Mouse (Mus musculus) lung, postnatal 10 days (tissue): ENCODE results near the gene H2-T22.
"Not testable (repeated sequence)": the region's sequence is repeated elsewhere in the genome, so short reads cannot be mapped to it uniquely, and the experiment has no call there.

Experiments
- DNase-seq: peaks from one replicate; pipeline ENCODE4 v3.0.0; 2021

Gene H2-T22

DNA sequence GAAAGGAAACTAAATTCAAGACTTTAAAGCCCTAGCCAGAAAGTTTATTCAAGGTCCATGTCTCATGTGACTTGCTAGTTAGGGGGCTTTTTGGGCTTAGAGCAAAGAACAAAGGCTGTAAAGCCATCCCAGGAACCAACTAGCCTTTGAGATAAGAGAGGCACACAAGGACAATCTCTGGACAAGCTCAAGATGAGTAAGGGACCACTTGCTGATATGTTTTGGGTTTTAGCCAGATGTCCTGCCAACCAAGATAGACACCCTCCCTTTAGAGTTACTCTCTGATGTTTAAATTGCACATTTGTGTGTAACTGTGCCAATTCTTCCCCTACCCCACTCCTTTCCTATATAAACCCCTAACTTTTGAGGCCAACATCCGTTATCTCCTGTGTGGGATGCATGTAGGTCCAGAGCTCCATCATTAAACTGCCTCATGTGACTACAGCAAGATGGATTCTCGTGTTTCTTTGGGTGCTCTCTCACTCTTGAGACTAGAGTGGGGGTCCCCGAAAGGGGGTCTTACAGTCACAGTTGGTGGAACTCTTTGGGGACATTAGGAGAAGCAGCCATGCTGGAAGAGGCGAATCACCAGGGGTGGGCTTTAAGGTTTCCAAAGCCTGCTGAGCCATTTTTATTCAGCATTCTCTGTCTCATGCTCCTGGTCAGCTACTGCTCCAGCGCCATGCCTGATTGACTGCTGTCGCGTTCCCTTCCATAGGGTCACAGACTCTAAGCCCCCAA, 13.5 kb downstream of the H2-T22 start:
- no peak for DNase-seq

DNA sequence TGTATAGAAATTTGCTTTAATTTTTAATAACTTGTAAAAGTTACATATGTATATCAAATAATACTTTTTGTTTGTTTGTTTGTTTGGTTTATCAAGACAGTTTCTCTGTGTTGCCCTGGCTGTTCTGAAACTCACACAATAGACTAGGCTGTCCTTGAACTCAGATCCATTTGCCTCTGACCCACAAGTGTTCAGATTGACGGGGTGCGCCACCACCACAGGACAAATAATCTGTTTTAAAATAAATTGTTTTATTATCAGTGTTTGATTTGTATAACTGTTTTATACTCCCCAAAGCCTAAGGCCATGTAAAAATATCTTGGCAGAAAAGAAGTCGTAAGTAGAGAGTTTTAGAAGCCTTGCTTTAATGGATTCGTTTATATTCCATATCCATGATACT, 14.9 kb downstream of the H2-T22 start:
- no peak for DNase-seq

DNA sequence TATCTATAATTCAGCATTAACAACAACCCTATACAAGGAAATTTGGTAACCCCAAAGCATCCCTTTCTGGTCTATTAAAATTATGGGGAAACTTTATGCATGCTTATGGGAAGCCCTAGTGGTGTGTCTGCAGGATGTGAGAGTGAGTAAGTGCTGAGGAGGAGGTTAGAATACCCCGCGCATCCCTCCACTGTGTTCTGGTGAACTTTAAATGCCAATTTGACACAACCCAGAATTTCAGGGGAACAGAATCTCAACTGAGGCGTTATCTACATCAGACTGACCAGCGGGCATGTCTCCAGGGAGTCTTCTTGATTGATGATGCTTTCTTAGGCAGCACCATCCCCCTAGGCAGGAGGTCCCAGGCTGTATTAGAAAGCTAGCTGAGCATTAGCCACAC, 16.6 kb downstream of the H2-T22 start:
- DNase-seq = no peak

DNA sequence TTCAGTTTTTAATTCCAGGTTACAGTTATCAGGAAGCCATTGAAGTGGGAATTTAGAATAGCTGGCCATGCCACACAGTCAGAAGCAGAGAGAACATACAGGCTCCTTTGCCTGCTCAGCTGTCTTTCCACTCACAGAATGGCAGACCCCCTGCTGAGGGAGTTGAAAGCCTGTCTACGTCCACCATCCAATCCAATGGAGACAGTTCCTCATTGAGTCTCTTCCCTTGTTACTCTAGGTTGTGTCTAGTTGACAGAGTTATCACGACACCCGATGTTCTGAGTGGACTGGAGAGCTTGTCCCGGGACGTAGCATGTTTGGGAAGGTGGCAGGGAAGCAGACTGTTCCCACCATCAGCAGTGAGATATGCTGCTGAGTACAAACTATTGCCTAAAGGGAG, 17.4 kb downstream of the H2-T22 start:
- DNase-seq = no peak

DNA sequence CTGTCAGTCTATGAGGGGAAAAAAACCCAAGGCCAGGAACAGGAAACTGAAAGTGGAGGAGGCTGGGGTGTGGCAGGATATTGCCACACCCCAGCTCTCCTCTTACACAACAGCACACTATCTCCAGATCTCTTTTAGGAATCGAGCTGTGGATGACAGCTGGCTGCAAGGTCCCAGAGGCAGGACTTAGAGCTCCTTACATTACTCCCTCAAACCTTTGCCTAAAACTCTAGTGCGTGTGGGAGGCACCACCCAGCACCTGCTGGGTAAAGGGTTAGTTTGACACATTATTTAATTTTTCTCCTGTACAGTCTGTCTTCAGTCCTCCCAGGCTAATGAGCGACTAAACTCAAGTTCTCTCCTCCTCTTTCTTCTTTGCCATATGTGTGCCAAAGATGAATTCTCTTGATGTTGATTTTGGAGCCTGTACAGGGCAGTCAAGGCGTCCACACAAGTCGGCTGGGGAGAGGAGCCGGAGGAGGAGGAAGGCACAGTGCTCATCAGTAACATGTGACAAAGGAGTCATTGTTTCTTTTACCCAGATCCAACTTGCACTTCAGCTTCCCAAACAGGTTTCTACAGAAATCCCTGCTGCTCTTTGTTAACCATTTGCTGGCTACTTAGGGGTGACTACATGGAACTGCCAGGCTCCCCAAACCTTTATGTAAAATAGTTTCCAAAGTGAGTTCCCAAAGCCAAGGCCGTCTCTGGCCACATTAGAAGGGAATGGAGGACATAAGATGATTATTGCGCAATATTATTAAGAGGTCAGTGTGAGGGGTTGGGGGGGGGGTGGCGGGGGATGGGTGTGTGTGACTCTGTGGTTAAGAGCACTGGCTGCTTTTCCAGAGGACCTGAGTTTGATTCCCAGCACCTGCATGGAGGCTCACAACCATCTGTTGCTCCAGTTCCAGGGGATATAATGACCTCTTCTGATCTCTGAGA, 18.6 kb downstream of the H2-T22 start:
- peak; percentile 60 for DNase-seq

DNA sequence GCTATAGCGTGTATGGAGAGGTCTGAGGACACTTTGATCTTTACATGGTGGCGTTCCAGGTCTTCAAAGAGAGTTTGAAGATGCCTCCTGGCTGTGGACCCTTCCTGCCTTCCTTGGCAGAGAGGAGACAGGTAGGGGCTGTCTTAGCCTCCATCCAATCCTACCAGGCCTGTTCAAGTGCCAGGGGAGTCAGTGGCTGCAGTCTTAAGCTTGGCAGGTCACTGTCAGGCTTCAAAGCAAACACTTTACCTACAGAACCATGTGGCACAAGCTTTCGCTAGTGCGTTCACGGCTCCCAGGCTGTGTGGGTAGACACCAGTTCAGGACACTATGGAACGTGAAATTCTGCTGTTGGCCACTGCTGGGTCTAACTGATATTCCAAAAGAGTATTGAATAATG, 19.6 kb downstream of the H2-T22 start:
- DNase-seq = no peak

DNA sequence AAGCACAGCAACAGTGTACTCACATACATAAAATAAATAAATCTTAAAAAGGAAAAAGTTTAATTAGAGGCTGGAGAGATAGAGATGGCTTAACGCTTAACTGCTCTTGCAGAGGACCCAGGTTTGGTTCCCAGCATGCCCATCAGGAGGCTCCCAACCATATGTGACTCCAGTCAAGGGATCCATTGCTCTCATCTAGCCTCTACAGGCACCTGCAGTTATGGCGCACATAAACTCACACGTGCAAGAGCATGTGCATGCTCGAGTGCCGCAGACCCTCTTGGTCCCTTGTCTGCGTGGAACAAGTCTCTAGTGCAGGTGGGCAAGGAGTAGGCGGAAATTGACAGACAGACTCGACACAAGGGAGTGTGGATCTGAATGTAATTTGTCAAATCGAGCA, 20.4 kb downstream of the H2-T22 start:
- no peak for DNase-seq

DNA sequence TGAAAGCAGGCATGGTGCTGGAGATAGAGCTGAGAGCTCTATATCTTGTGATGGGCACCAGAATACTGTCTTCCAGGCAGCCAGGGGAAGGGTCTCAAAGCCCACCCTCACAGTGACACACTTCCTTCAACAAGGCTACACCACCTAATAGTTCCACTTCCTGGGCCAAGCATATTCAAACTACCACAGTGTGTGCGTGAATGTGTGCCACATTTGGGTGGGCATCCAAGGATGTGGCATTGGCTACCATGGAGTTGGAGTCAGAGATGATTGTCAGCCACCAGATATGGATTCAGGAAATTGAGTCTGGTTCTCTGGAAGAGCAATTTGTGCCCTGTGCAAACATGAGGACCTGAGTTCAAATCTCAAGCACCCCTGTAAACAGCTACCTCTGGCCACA, 21.2 kb downstream of the H2-T22 start:
- DNase-seq = no peak

DNA sequence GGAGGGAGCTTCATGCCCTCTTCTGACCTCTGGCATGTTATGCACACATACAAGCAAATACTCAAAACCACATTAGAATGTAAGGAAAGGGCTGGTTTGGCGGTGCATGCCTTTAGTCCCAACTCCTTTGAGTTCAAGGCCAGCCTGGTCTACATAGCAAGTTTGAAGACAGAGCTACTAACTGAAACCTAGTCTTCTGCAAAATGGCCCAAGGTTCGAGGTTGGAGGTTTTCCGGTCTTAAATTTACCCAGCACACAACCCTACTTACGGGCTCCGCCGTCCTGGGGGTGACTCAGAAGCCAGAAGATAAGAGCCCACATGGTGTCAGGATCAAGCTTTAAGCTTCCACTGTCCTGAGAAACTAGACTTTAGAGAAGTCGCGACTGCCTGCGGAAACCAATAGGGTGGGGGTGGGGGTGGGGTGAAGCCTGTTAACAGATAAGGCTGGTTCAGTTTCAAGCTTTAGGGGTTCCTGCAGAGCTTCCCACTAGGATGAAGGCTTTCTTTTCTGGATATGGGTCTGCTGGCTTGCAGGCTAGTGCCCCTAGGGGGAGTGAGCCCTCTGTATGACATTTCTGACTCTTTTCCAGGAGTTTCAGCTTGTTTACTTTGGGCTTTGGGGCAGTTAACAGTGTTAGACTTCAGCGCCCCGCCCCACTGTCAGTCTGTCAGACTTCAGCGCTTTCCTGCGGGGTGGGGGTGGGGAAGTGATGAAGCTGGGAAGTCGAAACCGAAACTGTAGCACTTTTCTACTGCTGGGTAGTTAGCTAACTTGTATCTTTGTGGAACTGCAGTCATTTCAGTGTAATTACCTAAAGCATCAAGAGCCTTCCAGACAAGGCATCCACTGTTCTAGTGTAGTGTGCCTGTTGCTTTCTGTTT, 22.1 kb downstream of the H2-T22 start, which contains the start of gene H2-T24:
Gene H2-T24, minus strand, starts transcription at position 370 of the 883 bp plus-strand sequence.
- peak; percentile 91 for DNase-seq

GRCm38 (mm10) chr17:36019519-36019918, 23.0 kb downstream of the H2-T22 start:
- DNase-seq = no peak

DNA sequence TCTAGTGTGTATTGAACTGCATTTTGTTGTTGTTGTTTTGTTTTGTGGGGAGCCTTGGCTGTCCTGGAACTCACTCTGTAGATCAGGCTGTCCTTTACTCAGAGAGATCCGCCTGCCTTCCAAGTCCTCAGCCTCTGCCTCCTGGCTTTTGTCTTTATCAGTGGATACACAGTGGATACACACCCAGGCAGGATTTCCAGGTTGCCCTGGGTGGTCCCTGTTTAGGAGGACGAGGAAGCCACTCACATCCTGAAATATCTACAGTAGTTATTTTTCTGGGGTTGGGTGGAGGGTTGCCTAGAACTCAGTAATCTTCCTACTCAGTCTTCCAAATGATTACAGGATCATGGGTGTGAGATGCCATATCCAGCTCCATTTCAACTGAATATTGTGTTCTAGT, 23.6 kb downstream of the H2-T22 start:
- peak; percentile 29 for DNase-seq

DNA sequence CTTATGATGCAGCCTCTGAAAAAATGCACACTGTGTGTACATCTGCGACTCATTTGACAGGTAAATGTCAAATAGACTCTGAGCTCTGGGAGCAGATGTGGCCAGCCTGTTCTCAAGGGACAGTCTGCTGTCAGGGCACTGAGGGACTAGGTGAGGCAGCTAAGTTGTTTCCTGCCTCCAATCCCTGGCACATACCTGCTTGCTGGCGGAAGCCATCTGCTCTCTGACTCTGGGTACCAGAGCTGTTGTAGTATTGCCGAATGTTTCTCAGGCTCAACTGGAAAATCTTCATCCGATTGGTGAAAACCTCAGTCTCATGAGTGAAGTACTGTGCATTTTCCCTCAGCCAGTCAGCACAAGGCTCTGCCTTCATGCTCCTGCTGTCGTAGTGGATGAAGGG, 25.5 kb downstream of the H2-T22 start:
- no peak for DNase-seq

GRCm38 (mm10) chr17:36014977-36015376, 27.6 kb downstream of the H2-T22 start:
- no peak for DNase-seq

DNA sequence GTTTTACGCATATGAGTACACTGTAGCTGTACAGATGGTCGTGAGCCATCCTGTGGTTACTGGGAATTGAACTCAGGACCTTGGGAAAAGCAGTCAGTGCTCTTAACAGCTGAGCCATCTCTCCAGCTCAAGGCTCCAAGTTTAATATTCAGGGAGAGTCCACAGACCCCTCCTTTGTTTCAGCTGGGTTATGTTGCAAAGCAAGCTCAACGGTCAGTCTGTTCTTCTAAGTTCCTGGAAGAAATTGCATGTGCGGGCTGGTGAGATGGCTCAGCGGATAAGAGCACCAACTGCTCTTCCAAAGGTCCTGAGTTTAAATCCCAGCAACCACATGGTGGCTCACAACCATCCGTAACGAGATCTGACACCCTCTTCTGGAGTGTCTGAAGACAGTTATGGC, 38.1 kb downstream of the H2-T22 start:
- DNase-seq = not testable (repeated sequence)

- no peak for DNase-seq
Measured at GRCm38 (mm10) chr17:36003331-36003730, 39.2 kb downstream of the H2-T22 start.

DNA sequence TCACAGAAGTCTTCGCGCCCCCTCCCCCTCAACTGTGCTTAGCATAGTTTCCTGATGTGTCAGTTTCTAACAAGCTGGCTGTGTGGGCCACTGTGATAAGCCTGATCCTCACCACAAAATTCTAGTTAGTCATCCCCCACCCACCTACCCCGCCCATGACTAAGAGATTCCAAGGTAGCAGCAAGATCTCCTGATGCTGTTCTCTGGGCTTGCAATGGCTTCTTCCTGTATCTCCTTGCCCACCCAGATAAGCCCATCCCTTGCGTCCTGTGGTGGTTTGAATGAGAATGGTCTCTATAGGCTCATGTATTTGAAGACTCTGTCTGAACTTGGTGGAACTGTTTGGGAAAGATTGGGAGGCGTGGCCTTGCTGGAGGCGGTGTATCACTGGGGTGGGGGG, 40.6 kb downstream of the H2-T22 start:
- DNase-seq = no peak

GRCm38 (mm10) chr17:36001121-36001897, 41.2 kb downstream of the H2-T22 start:
- no peak for DNase-seq

GRCm38 (mm10) chr17:36000349-36000748, 42.2 kb downstream of the H2-T22 start:
- DNase-seq = no peak

- no peak for DNase-seq
Measured at GRCm38 (mm10) chr17:35999356-35999755, 43.2 kb downstream of the H2-T22 start.

GRCm38 (mm10) chr17:35998545-35999305, 43.8 kb downstream of the H2-T22 start:
- no peak for DNase-seq
